In genomic region chr9:41087831-41088383, GRCm38 (mm10) we compare ENCODE assay signal across 19 mouse cellular contexts.
DNase-seq lines count a peak whose midpoint lies in the region; ATAC-seq and TF ChIP-seq lines count a peak whose summit lies in the region.
"Had no signal": no experiment of that assay in that cellular context is flagged by ENCODE, and none has a peak within 500 bp of the region (broad histone marks: within the 10 kb centered on the region; RNA-seq: fewer than 3 reads in every experiment).

No protein-coding gene starts in this region.

- no peak for ATAC-seq in kidney, embryonic 14.5 days (ENCODE audit: low FRiP score, low TSS enrichment)
- peak; percentile 86 for ATAC-seq in megakaryocyte, adult 5-6 weeks (ENCODE audit: poor library complexity, severe bottlenecking)
- no peak for ATAC-seq in megakaryocyte-erythroid progenitor cell, adult 5-6 weeks (replicated peaks; ENCODE audit: low FRiP score, low TSS enrichment, poor library complexity, severe bottlenecking)
- ATAC-seq: forebrain, embryonic 13.5 days; midbrain, embryonic 13.5 days had no signal

- no peaks in the 10 kb centered on the region for H3K36me3 ChIP-seq in kidney, embryonic 14.5 days (ENCODE audit: control insufficient read depth, insufficient read depth, low read length)
- peaks cover 0 to 13% of the 10 kb centered on the region in 2 experiments; a peak in 2 of 4 replicates for H3K36me3 ChIP-seq in MEL (ENCODE audit: control insufficient read depth in 1 of 2, insufficient read depth in 2 of 2, low read length in 2 of 2)
- H3K36me3 ChIP-seq: embryonic facial prominence, embryonic 12.5 days; hindbrain, embryonic 10.5 days; limb, embryonic 13.5 days; midbrain, embryonic 13.5 days had no signal

- 82% methylated on average over 9 of the region's 9 CpGs for WGBS in kidney, embryonic 14.5 days

- no peak overlapping the region for H3K4me3 ChIP-seq in kidney, embryonic 14.5 days (ENCODE audit: low read length)
- no peak overlapping the region for H3K4me3 ChIP-seq in MEL (ENCODE audit: control insufficient read depth in 1 of 2, insufficient read depth in 1 of 2, low read depth in 2 of 2, low read length in 2 of 2)
- H3K4me3 ChIP-seq: embryonic facial prominence, embryonic 12.5 days; erythroblast, embryonic 14.5 days; forebrain, embryonic 13.5 days; hindbrain, embryonic 10.5 days; limb, embryonic 13.5 days; midbrain, embryonic 13.5 days had no signal

- no peaks in the 10 kb centered on the region for H3K9me3 ChIP-seq in kidney, embryonic 14.5 days (ENCODE audit: control insufficient read depth, low read length)
- H3K9me3 ChIP-seq in MEL (replicated peaks; ENCODE audit: insufficient read depth, low read length), result no peaks in the 10 kb centered on the region
- H3K9me3 ChIP-seq: embryonic facial prominence, embryonic 12.5 days; forebrain, embryonic 13.5 days; hindbrain, embryonic 10.5 days; limb, embryonic 13.5 days; midbrain, embryonic 13.5 days had no signal

- H3K79me2 ChIP-seq in MEL (ENCODE audit: control insufficient read depth, insufficient read depth, low read length, poor library complexity), result no peaks in the 10 kb centered on the region

- no peak overlapping the region for H3K4me2 ChIP-seq in kidney, embryonic 14.5 days (replicated peaks; ENCODE audit: low read depth, low read length)
- H3K4me2 ChIP-seq: embryonic facial prominence, embryonic 12.5 days; forebrain, embryonic 13.5 days; limb, embryonic 13.5 days; midbrain, embryonic 13.5 days had no signal

- H3K4me1 ChIP-seq in kidney, embryonic 14.5 days (ENCODE audit: control insufficient read depth, insufficient read depth, low read length), result peaks cover 19% of the 10 kb centered on the region; the same call in 1 of the 2 replicates
- H3K4me1 ChIP-seq in MEL (ENCODE audit: control insufficient read depth in 1 of 2, insufficient read depth in 2 of 2, low read length in 2 of 2), result peaks cover 7 to 27% of the 10 kb centered on the region in 2 experiments

- 0 out of 4 replicates have a peak, but pooled peaks have one; percentile 15 to 19 for TF ChIP-seq EP300 in MEL (IDR thresholded peaks at IDR 0.05; ENCODE audit: low read depth in 1 of 2, low read length in 2 of 2)

- no peak overlapping the region for H3K9ac ChIP-seq in kidney, embryonic 14.5 days (ENCODE audit: low read depth, low read length)
- H3K9ac ChIP-seq in MEL (ENCODE audit: control insufficient read depth, low read depth, low read length, poor library complexity, severe bottlenecking), result peak overlapping the region; percentile 42; the same call in 1 of the 2 replicates
- H3K9ac ChIP-seq: embryonic facial prominence, embryonic 12.5 days; forebrain, embryonic 13.5 days; limb, embryonic 13.5 days; midbrain, embryonic 13.5 days had no signal

- no peak for TF ChIP-seq RAD21 in MEL (IDR thresholded peaks at IDR 0.05; ENCODE audit: low read depth, low read length)

- no peak for TF ChIP-seq POLR2A in MEL (IDR thresholded peaks at IDR 0.05; ENCODE audit: control insufficient read depth in 1 of 2, insufficient read depth in 1 of 2, low read depth in 1 of 2, low read length in 2 of 2, poor library complexity in 1 of 2)

- DNase-seq in kidney, adult 9 months, result peak; percentile 72
- DNase-seq in MEL (ENCODE audit: low read depth, low spot score), result peak; percentile 65
- peak; percentile 31 for DNase-seq in brain, adult 2 months (ENCODE audit: low read depth, low spot score)
- DNase-seq in embryo, embryonic 11 days, result no peak
- no peak for DNase-seq in lung, adult 18-20 months
- DNase-seq: cerebellum, adult 9-10 months; gastrocnemius, postnatal 10 days; heart, adult 18-20 months; right cerebral cortex, postnatal 25 days; thymus, postnatal 4 days had no signal

- no peak overlapping the region for H3K27ac ChIP-seq in kidney, embryonic 14.5 days (ENCODE audit: low read depth, low read length)
- H3K27ac ChIP-seq in MEL (ENCODE audit: control insufficient read depth, low read depth, low read length), result peak overlapping the region; percentile 30; the same call in 1 of the 2 replicates
- H3K27ac ChIP-seq: embryonic facial prominence, embryonic 12.5 days; forebrain, embryonic 13.5 days; hindbrain, embryonic 10.5 days; limb, embryonic 13.5 days; midbrain, embryonic 13.5 days had no signal

- no peaks in the 10 kb centered on the region for H3K27me3 ChIP-seq in kidney, embryonic 14.5 days (ENCODE audit: control insufficient read depth, insufficient read depth, low read length)
- no peaks in the 10 kb centered on the region for H3K27me3 ChIP-seq in MEL (ENCODE audit: control insufficient read depth in 1 of 2, insufficient read depth in 2 of 2, low read length in 2 of 2)
- H3K27me3 ChIP-seq: embryonic facial prominence, embryonic 12.5 days; forebrain, embryonic 13.5 days; limb, embryonic 13.5 days; midbrain, embryonic 13.5 days had no signal

- TF ChIP-seq CTCF in MEL (IDR thresholded peaks at IDR 0.05 in 2 of 3, conservative IDR thresholded peaks at IDR 0.05 in 1 of 3; ENCODE audit: control insufficient read depth in 1 of 3, insufficient read depth in 1 of 3, low read depth in 2 of 3, low read length in 3 of 3, poor library complexity in 1 of 3, severe bottlenecking in 1 of 3), result no peak

TF ChIP-seq in MEL, 35 proteins besides CTCF, POLR2A, EP300 and RAD21:
- TF ChIP-seq ELF1 (IDR thresholded peaks at IDR 0.05; ENCODE audit: low read depth, low read length), result no peak
- no peak for TF ChIP-seq GABPA (IDR thresholded peaks at IDR 0.05; ENCODE audit: low read depth, low read length)
- no peak for TF ChIP-seq MYB (IDR thresholded peaks at IDR 0.05; ENCODE audit: low read depth, low read length)
- TF ChIP-seq ETS1 (IDR thresholded peaks at IDR 0.05; ENCODE audit: low read depth, low read length), result 0 out of 2 replicates have a peak, but pooled peaks have one; percentile 37
- 0 out of 2 replicates have a peak, but pooled peaks have one; percentile 15 for TF ChIP-seq MAX (IDR thresholded peaks at IDR 0.05; ENCODE audit: low read length)
- TF ChIP-seq CHD2 (IDR thresholded peaks at IDR 0.05; ENCODE audit: low read length), result peak; percentile 41
- no peak for TF ChIP-seq USF1 (IDR thresholded peaks at IDR 0.05; ENCODE audit: low read depth, low read length)
- no peak for TF ChIP-seq MAFK (IDR thresholded peaks at IDR 0.05; ENCODE audit: borderline replicate concordance, low read depth, low read length)
- TF ChIP-seq SIN3A (IDR thresholded peaks at IDR 0.05; ENCODE audit: low read length), result peak; percentile 34; the same call in 1 of the 2 replicates
- TF ChIP-seq HCFC1 (IDR thresholded peaks at IDR 0.05; ENCODE audit: low read depth, low read length), result no peak
- peak; percentile 29; the same call in 1 of the 2 replicates for TF ChIP-seq RCOR1 (IDR thresholded peaks at IDR 0.05; ENCODE audit: low read depth, low read length)
- TF ChIP-seq BHLHE40 (IDR thresholded peaks at IDR 0.05; ENCODE audit: borderline replicate concordance, low read depth, low read length), result 0 out of 2 replicates have a peak, but pooled peaks have one; percentile 27

Comparison
In these comparisons a context has a peak if more than half of its experiments do, and no peak if none do; other contexts are left out.
1. DNase-seq: peak in kidney, adult 9 months (single experiment), MEL (single experiment) and brain, adult 2 months (single experiment); none in embryo, embryonic 11 days (single experiment) and lung, adult 18-20 months (0 of 2).